Mouse (Mus musculus) stomach, postnatal 0 days (tissue): ENCODE data around the gene Mvb12b. TPM values are rescaled to one million over a fixed set of nuclear protein-coding genes. Genes with fewer than 3 reads are reported as not detected.

Experiments
- ATAC-seq: fragments of 200-750 bp; cut with Nextera tagmentation; 2 replicates; pipeline ENCODE4 v1.8.0; 2017; ENCODE audit not compliant: low FRiP score, low TSS enrichment
- DNase-seq: peaks from one replicate; pipeline ENCODE4 v3.0.0-alpha.2; 2016; ENCODE audit warnings: low spot score
- H3K27ac ChIP-seq: fragments of 300-500 bp; sonication (generic); replicated peaks from 2 replicates; pipeline ENCODE4 v1.5.1; 2014; ENCODE audit warnings: mild to moderate bottlenecking, control low read depth
- H3K27me3 ChIP-seq: fragments of 300-500 bp; sonication (generic); 2 replicates; pipeline ENCODE4 v1.6.1; 2014; ENCODE audit warnings: low read length; ENCODE audit not compliant: control insufficient read depth, insufficient read depth
- H3K36me3 ChIP-seq: fragments of 300-500 bp; sonication (generic); 2 replicates; pipeline ENCODE4 v1.6.1; 2014; ENCODE audit warnings: low read length, mixed read lengths; ENCODE audit not compliant: control insufficient read depth, insufficient read depth
- H3K4me1 ChIP-seq: fragments of 300-500 bp; sonication (generic); replicated peaks from 2 replicates; pipeline ENCODE4 v1.6.1; 2014; ENCODE audit warnings: antibody characterized with exemption; ENCODE audit not compliant: control insufficient read depth, insufficient read depth
- H3K4me2 ChIP-seq: fragments of 300-500 bp; sonication (generic); replicated peaks from 2 replicates; pipeline ENCODE4 v1.6.1; 2014; ENCODE audit warnings: low read depth, mild to moderate bottlenecking, control low read depth, moderate library complexity
- H3K4me3 ChIP-seq: fragments of 300-500 bp; sonication (generic); 2 replicates; pipeline ENCODE4 v1.5.1; 2014; ENCODE audit warnings: low read depth, low read length, control low read depth
- H3K9ac ChIP-seq: fragments of 300-500 bp; sonication (generic); 2 replicates; pipeline ENCODE4 v1.6.1; 2014; ENCODE audit warnings: mild to moderate bottlenecking, low read length, control low read depth, mixed read lengths
- H3K9me3 ChIP-seq: fragments of 300-500 bp; sonication (generic); 2 replicates; pipeline ENCODE4 v1.6.1; 2016; ENCODE audit warnings: low read length; ENCODE audit not compliant: control insufficient read depth
- CTCF ChIP-seq: IDR thresholded peaks from 2 replicates; pipeline ENCODE4 v1.5.1; 2016; ENCODE audit warnings: antibody characterized with exemption, low read depth, mild to moderate bottlenecking, moderate library complexity
- EP300 ChIP-seq: optimal IDR thresholded peaks from 2 replicates; pipeline ENCODE3; 2016; ENCODE audit warnings: antibody characterized with exemption
- WGBS: fragments of 180-500 bp; shearing (Covaris S2); extraction: QIAGEN DNeasy Blood & Tissue Kit; methylation state at CpG from one replicate; pipeline ENCODE4 v1.1.7; 2014; 5-methylcytosine and 5-hydroxymethylcytosine counted together
- polyA plus RNA-seq: library from polyadenylated mRNA; unstranded; fragments of >200 nt; fragmentation: Nextera tagmentation; extraction: Ambion mirVana; gene quantifications from 2 replicates; pipeline ENCODE4 v1.2.1, GENCODE M21; 2015

Mvb12b gene
- polyA plus RNA-seq, 1 experiment from 2014 or later = 10.2 TPM

- Histone ChIP-seq H3K4me3 (no peak overlapping the region), H3K4me1 (no peaks in the 10 kb centered on the region; the same call in 1 of the 2 replicates), H3K27ac (no peak overlapping the region), H3K36me3 (no peaks in the 10 kb centered on the region), H3K4me2 (no peak overlapping the region), H3K9me3 (no peaks in the 10 kb centered on the region), H3K27me3 (no peaks in the 10 kb centered on the region), H3K9ac (no peak overlapping the region)
- WGBS = 59% methylated on average over 13 of the region's 13 CpGs
- no peak for ATAC-seq
- no peak for DNase-seq
- TF ChIP-seq EP300 = no peak
- no peak for TF ChIP-seq CTCF
Measured at GRCm38 (mm10) chr2:33760571-33760991, 127.2 kb downstream of the Mvb12b start.

- H3K4me3 ChIP-seq = no peak overlapping the region
- DNase-seq = no peak
- H3K4me1 ChIP-seq = peaks cover 2% of the 10 kb centered on the region; the same call in 1 of the 2 replicates
- no peaks in the 10 kb centered on the region for H3K36me3 ChIP-seq
- WGBS = 52% methylated on average over 10 of the region's 10 CpGs
- no peak overlapping the region for H3K27ac ChIP-seq
- H3K4me2 ChIP-seq = no peak overlapping the region
- TF ChIP-seq CTCF (no peak), EP300 (no peak)
- no peak overlapping the region for H3K9ac ChIP-seq
- H3K27me3 ChIP-seq = no peaks in the 10 kb centered on the region
- no peak for ATAC-seq
- no peaks in the 10 kb centered on the region for H3K9me3 ChIP-seq
Measured at GRCm38 (mm10) chr2:33759447-33759846, 128.3 kb downstream of the Mvb12b start.

- Histone ChIP-seq H3K9ac (no peak overlapping the region), H3K9me3 (no peaks in the 10 kb centered on the region), H3K4me2 (no peak overlapping the region), H3K36me3 (no peaks in the 10 kb centered on the region), H3K27ac (no peak overlapping the region), H3K27me3 (no peaks in the 10 kb centered on the region), H3K4me1 (peaks cover 5% of the 10 kb centered on the region), H3K4me3 (no peak overlapping the region)
- no peak for DNase-seq
- 53% methylated on average over 6 of the region's 6 CpGs for WGBS
- no peak; the same call in 1 of the 2 replicates for ATAC-seq
- TF ChIP-seq CTCF (no peak), EP300 (no peak)
Measured at GRCm38 (mm10) chr2:33755633-33756020, 132.1 kb downstream of the Mvb12b start.

GRCm38 (mm10) chr2:33754980-33755632, 132.6 kb downstream of the Mvb12b start:
- Histone ChIP-seq H3K4me1 (peaks cover 5% of the 10 kb centered on the region), H3K27me3 (no peaks in the 10 kb centered on the region), H3K4me2 (no peak overlapping the region), H3K9me3 (no peaks in the 10 kb centered on the region), H3K27ac (no peak overlapping the region; the same call in 1 of the 2 replicates), H3K36me3 (no peaks in the 10 kb centered on the region), H3K9ac (no peak overlapping the region), H3K4me3 (no peak overlapping the region)
- ATAC-seq (no peak), DNase-seq (no peak)
- 62% methylated on average over 7 of the region's 7 CpGs for WGBS
- TF ChIP-seq EP300 = no peak
- no peak for TF ChIP-seq CTCF

GRCm38 (mm10) chr2:33754317-33754633, 133.5 kb downstream of the Mvb12b start:
- Histone ChIP-seq H3K9ac (no peak overlapping the region), H3K9me3 (no peaks in the 10 kb centered on the region), H3K27me3 (no peaks in the 10 kb centered on the region), H3K4me3 (no peak overlapping the region), H3K4me1 (peaks cover 5% of the 10 kb centered on the region), H3K27ac (peak overlapping the region; percentile 63), H3K4me2 (no peak overlapping the region), H3K36me3 (no peaks in the 10 kb centered on the region)
- no peak for TF ChIP-seq EP300
- no peak for TF ChIP-seq CTCF
- 74% methylated on average over 3 of the region's 3 CpGs for WGBS
- ATAC-seq = no peak
- no peak for DNase-seq

- Histone ChIP-seq H3K4me2 (peak overlapping the region; percentile 34), H3K9ac (no peak overlapping the region)
- peak; percentile 55 for DNase-seq
Measured at GRCm38 (mm10) chr2:33753630-33754316, 134.0 kb downstream of the Mvb12b start.

More at GRCm38 (mm10) chr2:33753630-33754316, 134.0 kb downstream of the Mvb12b start:
- Histone ChIP-seq H3K27me3 (no peaks in the 10 kb centered on the region), H3K27ac (peak overlapping the region; percentile 63), H3K9me3 (no peaks in the 10 kb centered on the region), H3K36me3 (no peaks in the 10 kb centered on the region), H3K4me1 (peaks cover 5% of the 10 kb centered on the region), H3K4me3 (no peak overlapping the region)
- no peak; the same call in 1 of the 2 replicates for TF ChIP-seq CTCF
- TF ChIP-seq EP300 = no peak
- peak; percentile 55; the same call in 1 of the 2 replicates for ATAC-seq
- 23% methylated on average over 15 of the region's 15 CpGs for WGBS
